Mouse (Mus musculus) Muller cell, postnatal 12 days (primary cell): ENCODE measurements at regions not wholly inside any gene's neighbourhood (a gene's known extent, or its start where the extent isn't known, plus 50 kb on each side); places are given as distances from the start of the nearest gene placed in this dataset.
"Not testable (repeated sequence)": the region's sequence is repeated elsewhere in the genome, so short reads cannot be mapped to it uniquely, and the experiment has no call there.

ENCODE experiments used
- DNase-seq: peaks from one replicate; pipeline ENCODE4 v3.0.0-alpha.2; 2015; ENCODE audit errors: inconsistent ontology term

- DNase-seq: peak; percentile 98
Observed at GRCm38 (mm10) chr10:31143856-31144488, 169.2 kb upstream of the Hddc2 start.

DNA sequence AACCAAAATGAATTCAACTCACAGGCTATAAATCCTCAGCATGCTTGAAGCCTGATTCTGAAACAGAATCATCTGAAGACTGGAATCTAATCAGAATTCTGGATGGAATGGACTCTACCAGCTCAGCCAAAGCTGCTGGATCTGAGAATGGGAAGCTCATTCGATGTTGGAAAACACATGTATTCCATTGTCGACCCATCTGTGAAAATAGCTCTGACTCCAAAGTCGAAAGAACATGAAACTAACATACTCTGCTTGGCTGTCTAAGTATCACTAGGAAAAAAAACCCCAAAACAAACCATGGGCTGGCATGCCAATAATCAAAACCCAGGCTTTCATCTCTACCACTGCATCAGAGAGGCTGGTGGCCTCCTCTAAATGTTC lies 168.7 kb upstream of the Hddc2 start:
- DNase-seq: no peak

DNA sequence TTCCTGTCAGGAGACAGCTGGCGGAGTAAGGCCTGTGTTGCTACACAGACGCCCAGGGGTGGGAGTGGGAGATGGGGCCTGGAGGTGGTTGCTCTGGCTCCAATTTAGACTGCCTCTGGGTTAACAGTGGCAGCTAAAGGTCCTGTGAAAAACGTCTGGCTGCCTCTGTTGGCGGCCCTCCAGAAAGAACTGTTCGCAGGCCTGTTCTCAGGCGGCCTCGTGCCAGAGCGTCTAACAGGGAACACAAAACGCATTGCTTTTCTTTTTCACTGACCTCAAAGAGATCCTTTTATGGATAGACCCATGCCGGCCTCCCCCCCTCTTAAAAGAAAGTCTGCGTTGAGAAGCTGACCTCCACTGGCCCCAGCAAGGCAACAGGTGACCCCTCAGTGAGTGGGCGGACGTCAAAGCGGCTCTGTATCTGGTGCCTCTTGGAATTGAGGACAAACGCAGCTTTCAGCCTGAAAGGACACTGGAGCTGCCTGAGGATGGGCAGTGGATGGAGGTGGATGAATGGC lies 140.0 kb upstream of the Hddc2 start:
- peak; percentile 82 for DNase-seq

GRCm38 (mm10) chr10:31189577-31189976 lies 123.6 kb upstream of the Hddc2 start:
- no peak for DNase-seq

DNA sequence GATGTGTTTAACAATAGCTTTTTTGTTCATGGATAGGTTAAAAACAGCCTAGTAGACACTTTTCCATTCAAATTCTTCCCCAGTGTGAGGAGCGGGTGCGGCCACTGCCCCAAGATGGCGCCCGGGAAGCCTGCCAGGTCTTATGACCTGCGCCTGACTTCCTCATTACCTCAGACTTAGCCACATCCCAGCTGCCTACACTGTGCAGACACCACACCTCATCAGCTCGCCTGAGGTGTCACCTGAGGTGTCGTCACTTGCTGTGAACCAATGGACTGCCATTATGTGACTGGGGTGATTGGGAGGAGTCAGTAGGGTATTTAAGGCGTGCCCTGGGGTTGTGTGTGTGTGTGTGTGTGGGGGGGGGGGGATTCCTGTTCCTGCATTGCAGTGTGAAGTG lies 101.0 kb upstream of the Hddc2 start:
- not testable (repeated sequence) for DNase-seq

- no peak for DNase-seq
Observed at GRCm38 (mm10) chr10:31212778-31213454, 100.3 kb upstream of the Hddc2 start.

GRCm38 (mm10) chr10:31221902-31222301 lies 91.3 kb upstream of the Hddc2 start:
- DNase-seq: no peak

DNA sequence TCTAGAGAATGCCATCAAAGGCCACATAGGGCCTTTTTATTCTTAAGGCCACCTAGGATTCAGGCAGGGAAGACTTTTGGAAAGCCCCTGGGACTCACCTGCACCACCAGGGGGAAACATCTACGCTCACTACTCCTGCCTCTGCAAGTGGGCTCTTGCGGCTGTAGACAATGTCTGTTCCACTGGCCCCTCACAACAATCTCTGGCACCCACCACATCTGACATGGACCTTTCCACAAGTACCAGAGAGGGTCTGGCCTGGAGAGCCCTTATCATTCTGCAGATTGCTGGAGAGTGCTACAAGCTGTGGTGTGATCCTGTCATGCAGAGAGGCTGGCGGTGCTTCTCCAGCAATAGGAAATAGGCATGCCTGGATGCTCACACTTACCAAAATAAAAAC lies 84.1 kb upstream of the Hddc2 start:
- DNase-seq: no peak

GRCm38 (mm10) chr10:31242442-31242966 lies 70.7 kb upstream of the Hddc2 start:
- no peak for DNase-seq

DNA sequence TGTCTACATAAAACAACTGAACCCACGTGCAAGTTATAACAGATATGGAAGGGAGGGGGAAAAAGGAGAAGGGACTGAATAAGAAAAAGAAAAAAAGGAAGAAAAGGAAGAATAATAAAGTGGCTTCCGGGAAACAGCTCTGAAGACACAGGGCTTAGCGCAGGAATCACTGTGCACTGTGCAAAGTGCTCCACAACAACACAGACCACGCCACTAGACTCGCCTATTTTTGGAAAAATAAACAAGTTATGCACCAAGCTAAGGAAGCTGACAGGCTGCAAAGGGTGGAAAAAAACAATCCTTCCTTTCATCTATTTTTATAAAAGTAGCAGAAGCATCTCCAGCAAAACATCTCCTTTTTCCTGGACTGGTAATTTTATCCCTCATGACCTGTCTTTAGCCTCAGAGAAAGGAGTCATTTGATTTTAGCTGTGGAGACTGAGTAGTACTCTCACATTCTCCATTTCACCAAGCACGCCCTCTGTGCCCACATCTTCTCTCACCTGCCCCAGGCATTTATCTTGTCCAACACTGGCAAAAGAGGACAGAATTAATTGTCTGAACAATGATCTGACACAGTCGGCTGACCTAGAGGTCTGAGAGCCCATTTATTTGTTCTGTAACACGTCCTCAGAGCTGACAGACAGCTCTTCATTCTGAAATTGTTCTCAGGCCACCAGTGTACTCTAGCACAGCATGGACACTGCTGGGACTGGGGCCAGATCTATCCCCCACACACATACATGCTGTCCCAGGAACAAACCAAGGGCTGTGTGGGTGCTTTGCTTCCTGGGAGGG lies 60.4 kb upstream of the Hddc2 start:
- peak; percentile 41 for DNase-seq

DNA sequence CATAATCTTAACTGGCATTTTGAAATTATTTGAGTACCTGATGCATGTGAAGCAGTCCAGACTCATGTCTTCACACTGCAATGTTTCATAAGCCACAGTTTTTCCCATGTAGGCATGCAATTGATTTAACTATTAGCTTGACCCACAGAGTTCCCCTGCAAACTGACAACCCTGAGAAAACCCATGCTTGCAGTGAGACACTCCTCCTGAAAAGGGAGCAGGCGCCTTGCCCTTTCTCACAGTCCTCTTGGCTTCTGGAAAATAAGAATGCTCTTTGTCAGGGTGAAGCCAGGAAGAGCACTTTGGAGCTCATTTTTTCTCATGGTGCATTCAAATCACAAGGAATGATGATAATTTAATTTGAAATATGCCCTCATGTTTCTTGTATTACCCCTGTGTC lies 56.2 kb upstream of the Hddc2 start:
- no peak for DNase-seq

GRCm38 (mm10) chr10:31257611-31258010 lies 55.6 kb upstream of the Hddc2 start:
- no peak for DNase-seq

DNA sequence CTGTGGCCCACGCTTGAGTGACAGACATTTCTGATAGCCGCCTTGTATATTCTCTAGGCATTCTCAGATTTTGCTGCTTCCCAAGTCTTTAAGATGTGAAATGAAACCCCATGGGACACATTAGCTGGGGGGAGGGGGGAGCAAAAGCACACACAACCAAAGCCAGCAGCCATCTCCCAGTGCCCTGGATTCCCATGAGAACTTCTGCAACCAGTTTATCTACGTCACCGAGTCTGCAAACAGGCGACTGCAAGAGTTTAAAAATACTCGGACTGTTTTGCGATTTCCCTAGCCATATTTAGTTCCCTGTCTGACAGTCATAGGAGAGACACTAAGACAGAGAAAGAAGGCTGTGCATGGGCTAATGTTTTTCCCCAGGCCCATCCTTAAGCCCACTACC lies 52.3 kb upstream of the Hddc2 start:
- DNase-seq: no peak
